Mouse (Mus musculus) C2C12 (cell line): ENCODE measurements around the gene Pip4k2c. TPM values are rescaled to one million over a fixed set of nuclear protein-coding genes. Genes with fewer than 3 reads are reported as not detected.
A peak's percentile ranks its signal among the peaks of the same experiment; 100 is the strongest.

Source experiments
- H3K27me3 ChIP-seq: one replicate; pipeline ENCODE4 v1.6.1; 2011; ENCODE audit not compliant: control insufficient read depth, insufficient read depth, insufficient read length
- H3K36me3 ChIP-seq: one replicate; pipeline ENCODE4 v1.6.1; 2011; ENCODE audit not compliant: control insufficient read depth, insufficient read depth
- H3K4me3 ChIP-seq: one replicate; pipeline ENCODE4 v1.5.1; 2011; ENCODE audit warnings: mild to moderate bottlenecking, control low read depth; ENCODE audit not compliant: poor library complexity, insufficient read depth, severe bottlenecking
- H3K79me2 ChIP-seq: one replicate; pipeline ENCODE4 v1.6.1; 2011; ENCODE audit not compliant: control insufficient read depth, insufficient read depth
- H3K79me3 ChIP-seq: one replicate; pipeline ENCODE4 v1.6.1; 2011; ENCODE audit warnings: low read depth, control low read depth
- H3ac ChIP-seq: one replicate; pipeline ENCODE3; 2011; ENCODE audit warnings: low read depth; ENCODE audit not compliant: control insufficient read depth, insufficient read length
- CEBPB ChIP-seq: IDR thresholded peaks from one replicate; pipeline ENCODE4 v1.6.1; 2011; ENCODE audit warnings: low read depth, mild to moderate bottlenecking, control low read depth, moderate library complexity
- CTCF ChIP-seq: IDR thresholded peaks from one replicate; pipeline ENCODE4 v1.5.1; 2011; ENCODE audit not compliant: control insufficient read depth, insufficient read depth, insufficient read length
- FOSL1 ChIP-seq: IDR thresholded peaks from one replicate; pipeline ENCODE4 v1.8.0; 2011; ENCODE audit warnings: mild to moderate bottlenecking, low read length; ENCODE audit not compliant: poor library complexity, insufficient read depth, severe bottlenecking
- MAX ChIP-seq: IDR thresholded peaks from one replicate; pipeline ENCODE4 v1.6.1; 2011; ENCODE audit warnings: mild to moderate bottlenecking, control low read depth
- MYOD1 ChIP-seq: IDR thresholded peaks from one replicate; pipeline ENCODE4 v1.6.1; 2011; ENCODE audit warnings: low read depth; ENCODE audit not compliant: control insufficient read depth, insufficient read length
- MYOG ChIP-seq: IDR thresholded peaks from one replicate; pipeline ENCODE4 v1.6.1; 2011; ENCODE audit not compliant: control insufficient read depth, insufficient read length; ENCODE audit errors: extremely low read depth
- USF1 ChIP-seq: IDR thresholded peaks from one replicate; pipeline ENCODE4 v1.6.1; 2011; ENCODE audit warnings: low read depth, mild to moderate bottlenecking, control low read depth, moderate library complexity
- polyA plus RNA-seq: library from polyadenylated mRNA; unstranded; fragments of >200 nt; fragmentation: generic; extraction: Trizol; gene quantifications from one replicate; pipeline ENCODE4 v1.2.1, GENCODE M21; 2012; ENCODE audit warnings: missing spikeins

Gene Pip4k2c
- polyA plus RNA-seq, 1 experiment, result 25.8 TPM

GRCm38 (mm10) chr10:127198492-127198891 lies 12.9 kb downstream of the Pip4k2c start:
- Histone ChIP-seq H3K36me3 (peaks cover 42% of the 10 kb centered on the region), H3K79me2 (peaks cover 19% of the 10 kb centered on the region), H3K79me3 (peaks cover 4% of the 10 kb centered on the region), H3K4me3 (no peak overlapping the region), H3ac (no peak overlapping the region), H3K27me3 (no peaks in the 10 kb centered on the region)
- no peak for TF ChIP-seq FOSL1

- Histone ChIP-seq H3K4me3 (no peak overlapping the region), H3K36me3 (peaks cover 41% of the 10 kb centered on the region), H3K79me2 (peaks cover 19% of the 10 kb centered on the region), H3ac (no peak overlapping the region), H3K79me3 (peaks cover 4% of the 10 kb centered on the region), H3K27me3 (no peaks in the 10 kb centered on the region)
- TF ChIP-seq MYOG (no peak), FOSL1 (no peak), MAX (no peak)
These were observed 13.8 kb downstream of the Pip4k2c start for GRCm38 (mm10) chr10:127197505-127198110.

- Histone ChIP-seq H3K79me3 (peaks cover 4% of the 10 kb centered on the region), H3K36me3 (peaks cover 36% of the 10 kb centered on the region), H3K79me2 (peaks cover 19% of the 10 kb centered on the region), H3K4me3 (no peak overlapping the region), H3K27me3 (no peaks in the 10 kb centered on the region), H3ac (no peak overlapping the region)
- TF ChIP-seq MAX (no peak), MYOG (no peak), CTCF (no peak), CEBPB (no peak), FOSL1 (no peak), MYOD1 (no peak), USF1 (no peak)
These were observed 14.3 kb downstream of the Pip4k2c start for GRCm38 (mm10) chr10:127197104-127197503.

- H3K4me3 ChIP-seq, result peak overlapping the region; percentile 74
- TF ChIP-seq FOSL1, result no peak
- no peak for TF ChIP-seq USF1
- TF ChIP-seq MAX, result no peak
- no peak for TF ChIP-seq CEBPB
- no peak for TF ChIP-seq MYOG
- TF ChIP-seq CTCF, result no peak
- no peak for TF ChIP-seq MYOD1
- H3ac ChIP-seq, result no peak overlapping the region
- peaks cover 4% of the 10 kb centered on the region for H3K79me3 ChIP-seq
- H3K79me2 ChIP-seq, result peaks cover 19% of the 10 kb centered on the region
- peaks cover 33% of the 10 kb centered on the region for H3K36me3 ChIP-seq
- no peaks in the 10 kb centered on the region for H3K27me3 ChIP-seq
These were observed 15.0 kb downstream of the Pip4k2c start for GRCm38 (mm10) chr10:127196392-127196791.

GRCm38 (mm10) chr10:127195328-127196129 lies 15.9 kb downstream of the Pip4k2c start, which contains the start of gene Dtx3:
TSS of gene Dtx3 (minus strand) at chr10:127195728.
- TF ChIP-seq USF1 (peak; percentile 56), CTCF (no peak), CEBPB (no peak), MAX (no peak), FOSL1 (no peak)
- Histone ChIP-seq H3K4me3 (peak within 1 kb of the TSS; percentile 74), H3K27me3 (no peaks in the 10 kb centered on the region), H3K79me3 (peaks cover 4% of the 10 kb centered on the region), H3ac (peak within 1 kb of the TSS; percentile 91), H3K36me3 (peaks cover 36% of the 10 kb centered on the region), H3K79me2 (peaks cover 19% of the 10 kb centered on the region)

- H3K79me2 ChIP-seq, result peaks cover 19% of the 10 kb centered on the region
- H3K36me3 ChIP-seq, result peaks cover 36% of the 10 kb centered on the region
- H3K4me3 ChIP-seq, result peak overlapping the region; percentile 74
- H3K79me3 ChIP-seq, result peaks cover 4% of the 10 kb centered on the region
- TF ChIP-seq MAX (no peak), CTCF (no peak), MYOD1 (no peak)
- peak overlapping the region; percentile 91 for H3ac ChIP-seq
- no peaks in the 10 kb centered on the region for H3K27me3 ChIP-seq
These were observed 16.7 kb downstream of the Pip4k2c start for GRCm38 (mm10) chr10:127194428-127195327.
